In genomic region chr15:79687175-79687574, GRCm38 (mm10) we compare ENCODE assay signal across 8 mouse cellular contexts. TPM values are rescaled to one million over a fixed set of nuclear protein-coding genes. Genes with fewer than 3 reads are reported as not detected.
DNase-seq lines count a peak whose midpoint lies in the region; ATAC-seq and TF ChIP-seq lines count a peak whose summit lies in the region.

No protein-coding gene starts in this region.

- peak overlapping the region; percentile 92 for H3K4me2 ChIP-seq in heart, embryonic 11.5 days
- peak overlapping the region; percentile 88 for H3K4me2 ChIP-seq in liver, embryonic 14.5 days (ENCODE audit: low read depth)
- peak overlapping the region; percentile 75 for H3K4me2 ChIP-seq in stomach, embryonic 14.5 days (replicated peaks; ENCODE audit: low read depth, low read length)

- H3K9ac ChIP-seq in liver, adult 2 months (ENCODE audit: low read depth, low read length), result peak overlapping the region; percentile 97
- peak overlapping the region; percentile 87 for H3K9ac ChIP-seq in heart, embryonic 11.5 days (ENCODE audit: low read depth, low read length)
- peak overlapping the region; percentile 97 for H3K9ac ChIP-seq in liver, embryonic 14.5 days (replicated peaks)
- H3K9ac ChIP-seq in stomach, embryonic 14.5 days (replicated peaks; ENCODE audit: low read depth, low read length), result peak overlapping the region; percentile 86

- DNase-seq in liver, adult 2 months (ENCODE audit: extremely low read depth, low read depth, low spot score), result peak; percentile 54
- no peak for DNase-seq in liver
- DNase-seq in liver, embryonic 14.5 days (ENCODE audit: low read depth in 3 of 3, low spot score in 3 of 3), result no peak
- DNase-seq in adrenal gland, adult 8-10 months, result no peak
- no peak for DNase-seq in right cerebral cortex, adult 2 months (ENCODE audit: low spot score in 2 of 2)

- peak overlapping the region; percentile 89 for H3K4me3 ChIP-seq in liver, adult 2 months (ENCODE audit: insufficient read depth, low read depth, low read length)
- peak overlapping the region; percentile 91 for H3K4me3 ChIP-seq in brown adipose tissue, adult 24 weeks (ENCODE audit: insufficient read depth, low read depth, low read length)
- peak overlapping the region; percentile 69 for H3K4me3 ChIP-seq in heart, embryonic 11.5 days (ENCODE audit: low read depth, low read length)
- peak overlapping the region; percentile 89 for H3K4me3 ChIP-seq in liver, embryonic 14.5 days (ENCODE audit: insufficient read depth in 1 of 2, low read depth in 2 of 2, low read length in 2 of 2)
- H3K4me3 ChIP-seq in stomach, embryonic 14.5 days (ENCODE audit: low read depth, low read length), result peak overlapping the region; percentile 90

- peak overlapping the region; percentile 90 for H3K27ac ChIP-seq in liver, adult 2 months (replicated peaks; ENCODE audit: insufficient read depth, low read depth, low read length)
- H3K27ac ChIP-seq in brown adipose tissue, adult 24 weeks (replicated peaks; ENCODE audit: low read depth, low read length), result peak overlapping the region; percentile 91
- H3K27ac ChIP-seq in heart, embryonic 11.5 days (ENCODE audit: low read depth, low read length), result peak overlapping the region; percentile 98
- peak overlapping the region; percentile 95 for H3K27ac ChIP-seq in liver, embryonic 14.5 days
- peak overlapping the region; percentile 96 for H3K27ac ChIP-seq in stomach, embryonic 14.5 days (ENCODE audit: low read length)

- no peaks in the 10 kb centered on the region for H3K36me3 ChIP-seq in liver, adult 2 months (ENCODE audit: control insufficient read depth, insufficient read depth, low read length)
- no peaks in the 10 kb centered on the region for H3K36me3 ChIP-seq in heart, embryonic 11.5 days (ENCODE audit: control insufficient read depth, insufficient read depth, low read length)
- no peaks in the 10 kb centered on the region; the same call in 1 of the 2 replicates for H3K36me3 ChIP-seq in liver, embryonic 14.5 days (replicated peaks; ENCODE audit: control insufficient read depth, insufficient read depth, low read depth)
- H3K36me3 ChIP-seq in stomach, embryonic 14.5 days (ENCODE audit: control insufficient read depth, insufficient read depth, low read length), result no peaks in the 10 kb centered on the region

- H3K4me1 ChIP-seq in liver, adult 2 months (ENCODE audit: control insufficient read depth, insufficient read depth, low read length), result peaks cover 47% of the 10 kb centered on the region
- H3K4me1 ChIP-seq in brown adipose tissue, adult 24 weeks (ENCODE audit: control insufficient read depth, insufficient read depth, insufficient read length, low read length), result peaks cover 33% of the 10 kb centered on the region
- peaks cover 53% of the 10 kb centered on the region for H3K4me1 ChIP-seq in heart, embryonic 11.5 days (ENCODE audit: control insufficient read depth, insufficient read depth, low read length)
- H3K4me1 ChIP-seq in liver, embryonic 14.5 days (replicated peaks; ENCODE audit: control insufficient read depth in 2 of 2, insufficient read depth in 2 of 2, low read length in 1 of 2), result peaks cover 44 to 61% of the 10 kb centered on the region in 2 experiments
- H3K4me1 ChIP-seq in stomach, embryonic 14.5 days (ENCODE audit: control insufficient read depth, insufficient read depth, low read length), result peaks cover 56% of the 10 kb centered on the region

- ATAC-seq in heart, embryonic 11.5 days (replicated peaks; ENCODE audit: insufficient number of reproducible peaks, low FRiP score, low TSS enrichment), result no peak
- no peak for ATAC-seq in liver, embryonic 14.5 days (ENCODE audit: insufficient read depth)
- no peak for ATAC-seq in stomach, embryonic 14.5 days (ENCODE audit: insufficient number of reproducible peaks, insufficient read depth, low FRiP score, low read depth)

- no peaks in the 10 kb centered on the region for H3K27me3 ChIP-seq in liver, adult 2 months (ENCODE audit: control insufficient read depth, insufficient read depth, low read length)
- H3K27me3 ChIP-seq in heart, embryonic 11.5 days (ENCODE audit: control insufficient read depth, insufficient read depth, low read length), result no peaks in the 10 kb centered on the region
- no peaks in the 10 kb centered on the region for H3K27me3 ChIP-seq in liver, embryonic 14.5 days (ENCODE audit: control insufficient read depth, insufficient read depth, low read length)
- no peaks in the 10 kb centered on the region for H3K27me3 ChIP-seq in stomach, embryonic 14.5 days (ENCODE audit: control insufficient read depth, insufficient read depth, low read length)

- no peak for TF ChIP-seq EP300 in liver, embryonic 14.5 days (IDR thresholded peaks at IDR 0.05; ENCODE audit: low read depth)

- no peak for TF ChIP-seq CTCF in liver, adult 2 months (IDR thresholded peaks at IDR 0.05; ENCODE audit: low read depth, low read length)
- no peak for TF ChIP-seq CTCF in liver, embryonic 14.5 days (IDR thresholded peaks at IDR 0.05; ENCODE audit: low read depth)

- H3K79me2 ChIP-seq in liver, adult 2 months (ENCODE audit: control insufficient read depth, insufficient read depth, low read length), result peaks cover 24% of the 10 kb centered on the region

- WGBS in liver, adult 2 months, result under 1% methylated on average over 32 of the region's 33 CpGs
- 0% methylated on average over 33 of the region's 33 CpGs for WGBS in heart, embryonic 11.5 days (ENCODE audit: insufficient replicate concordance)
- under 1% methylated on average over 31 of the region's 33 CpGs for WGBS in liver, embryonic 14.5 days (ENCODE audit: insufficient replicate concordance)
- under 1% methylated on average over 33 of the region's 33 CpGs for WGBS in stomach, embryonic 14.5 days

- no peaks in the 10 kb centered on the region for H3K9me3 ChIP-seq in heart, embryonic 11.5 days (replicated peaks; ENCODE audit: control insufficient read depth, low read length)
- no peaks in the 10 kb centered on the region for H3K9me3 ChIP-seq in liver, embryonic 14.5 days (ENCODE audit: control insufficient read depth, low read length)
- no peaks in the 10 kb centered on the region for H3K9me3 ChIP-seq in stomach, embryonic 14.5 days (ENCODE audit: control insufficient read depth, low read depth, low read length)

- TF ChIP-seq POLR2A in liver, adult 2 months (IDR thresholded peaks at IDR 0.05; ENCODE audit: extremely low read depth, insufficient read depth, low read length), result no peak

RNA-seq across cellular contexts. Expression of gene Josd1, which starts 0.5 kb away (rescaled TPM):
- total RNA-seq in liver, adult 2 months (2014; rRNA removed), result 19.0 and 25.6 TPM in 2 replicates
- polyA plus RNA-seq in liver, adult 2 months (2012; rRNA removed), result 21.9 and 22.6 TPM in 2 replicates
- 25.5 and 29.5 TPM in 2 replicates for polyA plus RNA-seq in brown adipose tissue, adult 24 weeks (2012; ENCODE audit: insufficient read depth, insufficient read length, missing spikeins)
- 10.9 and 15.3 TPM in 2 replicates for polyA plus RNA-seq in heart, embryonic 11.5 days (2014; fragmentation: Nextera tagmentation; extraction: Ambion mirVana)
- 19.7 and 21.4 TPM in 2 replicates for polyA plus RNA-seq in liver, embryonic 14.5 days (2012; rRNA removed)
- 13.0 and 13.2 TPM in 2 replicates for polyA plus RNA-seq in liver, embryonic 14.5 days (2014; fragmentation: Nextera tagmentation; extraction: Ambion mirVana)
- polyA plus RNA-seq in stomach, embryonic 14.5 days (2014; fragmentation: Nextera tagmentation; extraction: Ambion mirVana), result 15.3 and 16.0 TPM in 2 replicates
- total RNA-seq in adrenal gland, adult 8-10 months (2022), result 10 to 100 TPM; 22.8 to 30.3 (median 25.0) TPM

RNA-seq across cellular contexts. Expression of gene Gtpbp1, which starts 3.5 kb away (rescaled TPM):
- 8.1 and 8.5 TPM in 2 replicates for total RNA-seq in liver, adult 2 months (2014; rRNA removed)
- 12.8 and 13.2 TPM in 2 replicates for polyA plus RNA-seq in liver, adult 2 months (2012; rRNA removed)
- 15.3 and 15.4 TPM in 2 replicates for polyA plus RNA-seq in brown adipose tissue, adult 24 weeks (2012; ENCODE audit: insufficient read depth, insufficient read length, missing spikeins)
- polyA plus RNA-seq in heart, embryonic 11.5 days (2014; fragmentation: Nextera tagmentation; extraction: Ambion mirVana), result 22.7 and 26.3 TPM in 2 replicates
- 23.5 and 23.7 TPM in 2 replicates for polyA plus RNA-seq in liver, embryonic 14.5 days (2012; rRNA removed)
- 22.6 and 28.2 TPM in 2 replicates for polyA plus RNA-seq in liver, embryonic 14.5 days (2014; fragmentation: Nextera tagmentation; extraction: Ambion mirVana)
- polyA plus RNA-seq in stomach, embryonic 14.5 days (2014; fragmentation: Nextera tagmentation; extraction: Ambion mirVana), result 24.7 and 27.2 TPM in 2 replicates
- total RNA-seq in adrenal gland, adult 8-10 months (2022), result 10 to 100 TPM; 27.2 to 43.1 (median 32.1) TPM

RNA-seq across cellular contexts. Expression of gene Tomm22, which starts 16.5 kb away (rescaled TPM):
- total RNA-seq in liver, adult 2 months (2014; rRNA removed), result 46.0 and 52.8 TPM in 2 replicates
- 22.2 and 23.9 TPM in 2 replicates for polyA plus RNA-seq in liver, adult 2 months (2012; rRNA removed)
- polyA plus RNA-seq in brown adipose tissue, adult 24 weeks (2012; ENCODE audit: insufficient read depth, insufficient read length, missing spikeins), result 185 and 193 TPM in 2 replicates
- polyA plus RNA-seq in heart, embryonic 11.5 days (2014; fragmentation: Nextera tagmentation; extraction: Ambion mirVana), result 260 and 273 TPM in 2 replicates
- polyA plus RNA-seq in liver, embryonic 14.5 days (2012; rRNA removed), result 51.1 and 58.4 TPM in 2 replicates
- 142 and 148 TPM in 2 replicates for polyA plus RNA-seq in liver, embryonic 14.5 days (2014; fragmentation: Nextera tagmentation; extraction: Ambion mirVana)
- polyA plus RNA-seq in stomach, embryonic 14.5 days (2014; fragmentation: Nextera tagmentation; extraction: Ambion mirVana), result 236 and 237 TPM in 2 replicates
- total RNA-seq in adrenal gland, adult 8-10 months (2022), result 100 to 1,000 TPM in 2 of 4 experiments, 10 to 100 TPM in 2; 95.5 to 120 (median 105) TPM

RNA-seq across cellular contexts. Expression of gene Cby1, which starts 28.2 kb away (rescaled TPM):
- total RNA-seq in liver, adult 2 months (2014; rRNA removed), result 6.6 and 6.8 TPM in 2 replicates
- 3.3 and 4.4 TPM in 2 replicates for polyA plus RNA-seq in liver, adult 2 months (2012; rRNA removed)
- polyA plus RNA-seq in brown adipose tissue, adult 24 weeks (2012; ENCODE audit: insufficient read depth, insufficient read length, missing spikeins), result 13.9 and 16.3 TPM in 2 replicates
- 38.2 and 45.4 TPM in 2 replicates for polyA plus RNA-seq in heart, embryonic 11.5 days (2014; fragmentation: Nextera tagmentation; extraction: Ambion mirVana)
- 4.0 and 4.6 TPM in 2 replicates for polyA plus RNA-seq in liver, embryonic 14.5 days (2012; rRNA removed)
- polyA plus RNA-seq in liver, embryonic 14.5 days (2014; fragmentation: Nextera tagmentation; extraction: Ambion mirVana), result 13.4 and 15.7 TPM in 2 replicates
- 45.0 and 49.5 TPM in 2 replicates for polyA plus RNA-seq in stomach, embryonic 14.5 days (2014; fragmentation: Nextera tagmentation; extraction: Ambion mirVana)
- total RNA-seq in adrenal gland, adult 8-10 months (2022), result 10 to 100 TPM; 21.7 to 31.1 (median 24.9) TPM

RNA-seq across cellular contexts. Expression of gene Fam227a, which starts 28.4 kb away (rescaled TPM):
- 0.83 and 1.1 TPM in 2 replicates for total RNA-seq in liver, adult 2 months (2014; rRNA removed)
- 0.14 and 0.20 TPM in 2 replicates for polyA plus RNA-seq in liver, adult 2 months (2012; rRNA removed)
- 0.32 and 0.58 TPM in 2 replicates for polyA plus RNA-seq in brown adipose tissue, adult 24 weeks (2012; ENCODE audit: insufficient read depth, insufficient read length, missing spikeins)
- polyA plus RNA-seq in heart, embryonic 11.5 days (2014; fragmentation: Nextera tagmentation; extraction: Ambion mirVana), result 0.87 and 1.7 TPM in 2 replicates
- polyA plus RNA-seq in liver, embryonic 14.5 days (2012; rRNA removed), result 0.26 and 0.35 TPM in 2 replicates
- 0.06 TPM in 1 of 2 replicates, not detected in the other for polyA plus RNA-seq in liver, embryonic 14.5 days (2014; fragmentation: Nextera tagmentation; extraction: Ambion mirVana)
- polyA plus RNA-seq in stomach, embryonic 14.5 days (2014; fragmentation: Nextera tagmentation; extraction: Ambion mirVana), result 1.6 and 3.0 TPM in 2 replicates
- 1 to 10 TPM; 2.8 to 6.2 (median 4.4) TPM for total RNA-seq in adrenal gland, adult 8-10 months (2022)
